Mouse (Mus musculus): ENCODE data around the gene Trhr2.

DNA sequence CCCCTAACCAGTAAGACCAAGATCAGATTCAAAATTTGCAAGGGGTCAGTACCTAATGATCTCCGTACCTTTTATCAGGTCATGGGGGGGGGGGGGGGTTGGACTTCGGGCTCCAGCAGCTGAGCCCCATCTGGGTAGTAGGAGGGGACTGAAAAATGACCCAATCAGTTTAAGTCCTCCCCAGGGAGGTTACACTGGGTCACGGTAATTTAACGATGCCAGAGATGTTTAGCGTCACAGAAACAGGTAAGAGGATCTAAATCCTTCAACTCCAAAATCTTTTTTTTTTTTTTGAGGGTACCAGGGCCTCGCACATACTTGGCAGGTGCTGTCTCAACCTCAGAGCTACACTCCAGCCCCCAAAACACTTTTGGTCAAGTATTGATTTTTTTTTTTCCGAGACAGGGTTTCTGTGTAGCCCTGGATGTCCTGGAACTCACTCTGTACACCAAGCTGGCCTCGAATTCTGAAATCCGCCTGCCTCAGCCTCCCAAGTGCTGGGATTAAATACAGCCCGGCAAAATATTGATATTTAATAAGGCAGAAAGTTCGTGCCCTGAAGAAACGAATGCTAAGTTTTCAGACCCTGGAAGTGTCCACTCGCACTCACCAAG, 15.3 kb upstream of the Trhr2 start:
- TF ChIP-seq CTCF (conservative IDR thresholded peaks at IDR 0.05; ENCODE audit: insufficient read depth, insufficient read length, low read depth, low read length), result no peak
- TF ChIP-seq POLR2A (IDR thresholded peaks at IDR 0.05; ENCODE audit: low read depth, low read length), result no peak
